Mouse (Mus musculus) hindbrain, embryonic 16.5 days (tissue): ENCODE results near the gene Zfp980. TPM values are rescaled to one million over a fixed set of nuclear protein-coding genes. Genes with fewer than 3 reads are reported as not detected.
"Not testable (repeated sequence)": the region's sequence is repeated elsewhere in the genome, so short reads cannot be mapped to it uniquely, and the experiment has no call there.

Experiments used
- ATAC-seq: fragments of 200-750 bp; cut with Nextera tagmentation; 2 replicates; pipeline ENCODE4 v1.8.0; 2017; ENCODE audit warnings: moderate TSS enrichment, moderate library complexity
- H3K27ac ChIP-seq: fragments of 300-500 bp; sonication (generic); 2 replicates; pipeline ENCODE4 v1.5.1; 2014; ENCODE audit warnings: low read depth, mild to moderate bottlenecking, control low read depth, low read length, moderate library complexity
- H3K27me3 ChIP-seq: fragments of 300-500 bp; sonication (generic); replicated peaks from 2 replicates; pipeline ENCODE4 v1.6.1; 2014; ENCODE audit warnings: low read length; ENCODE audit not compliant: control insufficient read depth, insufficient read depth
- H3K36me3 ChIP-seq: fragments of 300-500 bp; sonication (generic); 2 replicates; pipeline ENCODE4 v1.6.1; 2014; ENCODE audit warnings: mild to moderate bottlenecking, low read length, moderate library complexity, mixed read lengths; ENCODE audit not compliant: control insufficient read depth, insufficient read depth
- H3K4me1 ChIP-seq: fragments of 300-500 bp; sonication (generic); 2 replicates; pipeline ENCODE4 v1.6.1; 2014; ENCODE audit warnings: low read depth, low read length; ENCODE audit not compliant: control insufficient read depth, insufficient read depth
- H3K4me2 ChIP-seq: fragments of 300-500 bp; sonication (generic); 2 replicates; pipeline ENCODE4 v1.6.1; 2014; ENCODE audit warnings: mild to moderate bottlenecking, low read length, control low read depth, moderate library complexity
- H3K4me3 ChIP-seq: fragments of 300-500 bp; sonication (generic); 2 replicates; pipeline ENCODE4 v1.5.1; 2014; ENCODE audit warnings: mild to moderate bottlenecking, low read length, control low read depth, moderate library complexity
- H3K9ac ChIP-seq: fragments of 300-500 bp; sonication (generic); 2 replicates; pipeline ENCODE4 v1.6.1; 2014; ENCODE audit warnings: low read depth, mild to moderate bottlenecking, control low read depth, low read length, moderate library complexity
- H3K9me3 ChIP-seq: fragments of 300-500 bp; sonication (generic); 2 replicates; pipeline ENCODE4 v1.6.1; 2014; ENCODE audit warnings: mild to moderate bottlenecking, low read length, moderate library complexity; ENCODE audit not compliant: control insufficient read depth
- WGBS: fragments of 180-500 bp; shearing (Covaris S2); extraction: QIAGEN DNeasy Blood & Tissue Kit; methylation state at CpG from one replicate; pipeline ENCODE4 v1.1.7; 2014; 5-methylcytosine and 5-hydroxymethylcytosine counted together
- polyA plus RNA-seq: library from polyadenylated mRNA; unstranded; fragments of >200 nt; fragmentation: Nextera tagmentation; extraction: Ambion mirVana; gene quantifications from 2 replicates; pipeline ENCODE4 v1.2.1, GENCODE M21; 2015

Zfp980 gene
- polyA plus RNA-seq, 1 experiment from 2014 or later = not detected

GRCm38 (mm10) chr4:145744935-145745644 is 74.6 kb downstream of the Zfp980 start:
- H3K9me3 ChIP-seq, H3K9ac ChIP-seq, H3K27ac ChIP-seq, H3K27me3 ChIP-seq, H3K36me3 ChIP-seq, H3K4me1 ChIP-seq: not testable (repeated sequence)
- Histone ChIP-seq H3K4me3 (peak overlapping the region; percentile 35), H3K4me2 (peak overlapping the region; percentile 53)
- WGBS = 2% methylated on average over 44 of the region's 83 CpGs
- peak; percentile 91 for ATAC-seq

GRCm38 (mm10) chr4:145745645-145745991 is 75.1 kb downstream of the Zfp980 start:
- not testable (repeated sequence) for H3K9me3 ChIP-seq, H3K9ac ChIP-seq, ATAC-seq, H3K4me2 ChIP-seq, H3K36me3 ChIP-seq, H3K27ac ChIP-seq, H3K27me3 ChIP-seq, H3K4me1 ChIP-seq, H3K4me3 ChIP-seq
- WGBS = no CpG with 5 or more reads among the region's 30 CpGs

Other genes with a start within 250 kb of the Zfp980 start
- 0.06 and 0.10 TPM in 2 replicates for gene Zfp990, start 159.9 kb upstream of the Zfp980 start, polyA plus RNA-seq
- 0.05 and 0.22 TPM in 2 replicates for gene Gm13212, start 85.5 kb upstream of the Zfp980 start, polyA plus RNA-seq
- not detected in 2 replicates for gene Zfp986, start 198.1 kb downstream of the Zfp980 start, polyA plus RNA-seq